In genomic region chr12:108220621-108221020, GRCm38 (mm10) we compare ENCODE assay signal across 10 mouse cellular contexts. TPM values are rescaled to one million over a fixed set of nuclear protein-coding genes. Genes with fewer than 3 reads are reported as not detected.
DNase-seq lines count a peak whose midpoint lies in the region; ATAC-seq and TF ChIP-seq lines count a peak whose summit lies in the region.
"Had no signal": no experiment of that assay in that cellular context is flagged by ENCODE, and none has a peak within 500 bp of the region (broad histone marks: within the 10 kb centered on the region; RNA-seq: fewer than 3 reads in every experiment).

No protein-coding gene starts in this region.

- H3K36me3 ChIP-seq in kidney, adult 2 months (ENCODE audit: control insufficient read depth, insufficient read depth, low read length) = no peaks in the 10 kb centered on the region
- no peaks in the 10 kb centered on the region for H3K36me3 ChIP-seq in embryonic facial prominence, embryonic 15.5 days
- H3K36me3 ChIP-seq in hindbrain, embryonic 16.5 days (ENCODE audit: control insufficient read depth, insufficient read depth, low read length) = no peaks in the 10 kb centered on the region
- no peaks in the 10 kb centered on the region for H3K36me3 ChIP-seq in midbrain, postnatal 0 days (ENCODE audit: insufficient read depth, low read length)

- no peak overlapping the region for H3K4me2 ChIP-seq in embryonic facial prominence, embryonic 15.5 days (replicated peaks)
- H3K4me2 ChIP-seq in hindbrain, embryonic 16.5 days (ENCODE audit: low read length) = no peak overlapping the region
- H3K4me2 ChIP-seq in midbrain, postnatal 0 days (ENCODE audit: low read depth, low read length, poor library complexity, severe bottlenecking) = no peak overlapping the region

- TF ChIP-seq POLR2A in kidney, adult 2 months (IDR thresholded peaks at IDR 0.05; ENCODE audit: low read depth, low read length) = no peak

- DNase-seq in kidney, adult 2 months = peak; percentile 52
- DNase-seq in kidney, postnatal 4 days = no peak
- peak; percentile 49 for DNase-seq in midbrain, postnatal 0 days (ENCODE audit: low spot score)
- DNase-seq in ovary, postnatal 10 days (ENCODE audit: low spot score) = no peak
- DNase-seq in layer of hippocampus, adult 18-20 months (ENCODE audit: low spot score in 2 of 2) = no peak
- no peak for DNase-seq in thymus, postnatal 0 days (ENCODE audit: low spot score)
- DNase-seq: layer of hippocampus, postnatal 36 days; liver, postnatal 0 days had no signal

- H3K27ac ChIP-seq in kidney, adult 2 months (ENCODE audit: insufficient read depth, low read depth, low read length) = no peak overlapping the region
- H3K27ac ChIP-seq in embryonic facial prominence, embryonic 15.5 days (replicated peaks) = peak overlapping the region; percentile 79
- H3K27ac ChIP-seq in hindbrain, embryonic 16.5 days (ENCODE audit: low read depth, low read length) = peak overlapping the region; percentile 58
- no peak overlapping the region for H3K27ac ChIP-seq in midbrain, postnatal 0 days (ENCODE audit: low read depth, low read length)

- H3K4me3 ChIP-seq in kidney, adult 2 months (ENCODE audit: insufficient read depth, low read depth, low read length) = no peak overlapping the region
- no peak overlapping the region for H3K4me3 ChIP-seq in embryonic facial prominence, embryonic 15.5 days (replicated peaks)
- H3K4me3 ChIP-seq in hindbrain, embryonic 16.5 days (ENCODE audit: low read length) = no peak overlapping the region
- H3K4me3 ChIP-seq in midbrain, postnatal 0 days (ENCODE audit: low read depth, low read length) = no peak overlapping the region

- 55% methylated on average over 12 of the region's 12 CpGs for WGBS in kidney, adult 2 months
- WGBS in embryonic facial prominence, embryonic 15.5 days = 71% methylated on average over 12 of the region's 12 CpGs
- WGBS in hindbrain, embryonic 16.5 days = 38% methylated on average over 12 of the region's 12 CpGs
- WGBS in midbrain, postnatal 0 days = 41% methylated on average over 12 of the region's 12 CpGs

- H3K9me3 ChIP-seq in embryonic facial prominence, embryonic 15.5 days (replicated peaks) = no peaks in the 10 kb centered on the region
- H3K9me3 ChIP-seq in hindbrain, embryonic 16.5 days (ENCODE audit: control insufficient read depth, low read length) = no peaks in the 10 kb centered on the region
- no peaks in the 10 kb centered on the region for H3K9me3 ChIP-seq in midbrain, postnatal 0 days (ENCODE audit: low read length)

- ATAC-seq in embryonic facial prominence, embryonic 15.5 days (ENCODE audit: insufficient number of reproducible peaks, low FRiP score, low TSS enrichment, low read depth) = no peak
- peak; percentile 18; the same call in 1 of the 2 replicates for ATAC-seq in hindbrain, embryonic 16.5 days
- no peak for ATAC-seq in midbrain, postnatal 0 days (ENCODE audit: low FRiP score)
- ATAC-seq: liver, postnatal 0 days had no signal

- H3K27me3 ChIP-seq in kidney, adult 2 months (replicated peaks; ENCODE audit: control insufficient read depth, insufficient read depth, low read length) = no peaks in the 10 kb centered on the region
- H3K27me3 ChIP-seq in embryonic facial prominence, embryonic 15.5 days = no peaks in the 10 kb centered on the region
- H3K27me3 ChIP-seq in hindbrain, embryonic 16.5 days (replicated peaks; ENCODE audit: control insufficient read depth, insufficient read depth, low read length) = no peaks in the 10 kb centered on the region
- H3K27me3 ChIP-seq in midbrain, postnatal 0 days (ENCODE audit: insufficient read depth, low read length) = no peaks in the 10 kb centered on the region

- H3K4me1 ChIP-seq in kidney, adult 2 months (ENCODE audit: control insufficient read depth, insufficient read depth, low read length) = no peaks in the 10 kb centered on the region
- peaks cover 80% of the 10 kb centered on the region for H3K4me1 ChIP-seq in embryonic facial prominence, embryonic 15.5 days
- H3K4me1 ChIP-seq in hindbrain, embryonic 16.5 days (ENCODE audit: control insufficient read depth, insufficient read depth, low read depth, low read length) = peaks cover 54% of the 10 kb centered on the region
- H3K4me1 ChIP-seq in midbrain, postnatal 0 days (ENCODE audit: insufficient read depth, low read length) = peaks cover 10% of the 10 kb centered on the region; the same call in 1 of the 2 replicates

- TF ChIP-seq CTCF in kidney, adult 2 months (conservative IDR thresholded peaks at IDR 0.05; ENCODE audit: insufficient read depth, insufficient read length, low read depth, low read length) = no peak
- TF ChIP-seq CTCF in midbrain, postnatal 0 days (IDR thresholded peaks at IDR 0.05) = no peak

- no peak overlapping the region for H3K9ac ChIP-seq in embryonic facial prominence, embryonic 15.5 days
- no peak overlapping the region for H3K9ac ChIP-seq in hindbrain, embryonic 16.5 days (ENCODE audit: low read depth, low read length)
- H3K9ac ChIP-seq in midbrain, postnatal 0 days (replicated peaks; ENCODE audit: low read length, poor library complexity, severe bottlenecking) = no peak overlapping the region
- H3K9ac ChIP-seq: liver, postnatal 0 days had no signal

RNA-seq across cellular contexts. Expression of gene Ccnk, which starts 41.2 kb away (rescaled TPM):
- polyA plus RNA-seq in kidney, adult 2 months (2012; rRNA removed) = 11.4 and 12.6 TPM in 2 replicates
- 3.4 and 4.2 TPM in 2 replicates for polyA plus RNA-seq in embryonic facial prominence, embryonic 15.5 days (2015; fragmentation: Nextera tagmentation; extraction: Ambion mirVana)
- polyA plus RNA-seq in hindbrain, embryonic 16.5 days (2015; fragmentation: Nextera tagmentation; extraction: Ambion mirVana) = 2.2 and 2.6 TPM in 2 replicates
- total RNA-seq in midbrain, postnatal 0 days (2014; rRNA removed) = 12.1 and 27.6 TPM in 2 replicates
- 2.1 and 2.2 TPM in 2 replicates for polyA plus RNA-seq in midbrain, postnatal 0 days (2015; fragmentation: Nextera tagmentation; extraction: Ambion mirVana)
- 10 to 100 TPM; 31.6 to 34.3 TPM for total RNA-seq in layer of hippocampus, adult 18-20 months (2021)
- polyA plus RNA-seq in thymus, postnatal 0 days (2015; fragmentation: Nextera tagmentation; extraction: Ambion mirVana) = 4.0 and 4.7 TPM in 2 replicates

RNA-seq across cellular contexts. Expression of gene Setd3, which starts 41.5 kb away (rescaled TPM):
- polyA plus RNA-seq in kidney, adult 2 months (2012; rRNA removed) = 32.5 and 38.5 TPM in 2 replicates
- polyA plus RNA-seq in embryonic facial prominence, embryonic 15.5 days (2015; fragmentation: Nextera tagmentation; extraction: Ambion mirVana) = 85.5 and 86.0 TPM in 2 replicates
- 93.6 and 97.6 TPM in 2 replicates for polyA plus RNA-seq in hindbrain, embryonic 16.5 days (2015; fragmentation: Nextera tagmentation; extraction: Ambion mirVana)
- 74.6 and 95.5 TPM in 2 replicates for total RNA-seq in midbrain, postnatal 0 days (2014; rRNA removed)
- polyA plus RNA-seq in midbrain, postnatal 0 days (2015; fragmentation: Nextera tagmentation; extraction: Ambion mirVana) = 88.1 and 91.2 TPM in 2 replicates
- total RNA-seq in layer of hippocampus, adult 18-20 months (2021) = 100 to 1,000 TPM; 155 to 162 TPM
- 82.6 and 83.6 TPM in 2 replicates for polyA plus RNA-seq in thymus, postnatal 0 days (2015; fragmentation: Nextera tagmentation; extraction: Ambion mirVana)

RNA-seq across cellular contexts. Expression of gene Ccdc85c, which starts 54.6 kb away (rescaled TPM):
- 15.7 and 19.4 TPM in 2 replicates for polyA plus RNA-seq in kidney, adult 2 months (2012; rRNA removed)
- polyA plus RNA-seq in embryonic facial prominence, embryonic 15.5 days (2015; fragmentation: Nextera tagmentation; extraction: Ambion mirVana) = 4.6 and 5.1 TPM in 2 replicates
- 7.5 and 10.2 TPM in 2 replicates for polyA plus RNA-seq in hindbrain, embryonic 16.5 days (2015; fragmentation: Nextera tagmentation; extraction: Ambion mirVana)
- 69.1 and 89.6 TPM in 2 replicates for total RNA-seq in midbrain, postnatal 0 days (2014; rRNA removed)
- 16.6 and 19.9 TPM in 2 replicates for polyA plus RNA-seq in midbrain, postnatal 0 days (2015; fragmentation: Nextera tagmentation; extraction: Ambion mirVana)
- total RNA-seq in layer of hippocampus, adult 18-20 months (2021) = 10 to 100 TPM; 66.1 to 72.5 TPM
- polyA plus RNA-seq in thymus, postnatal 0 days (2015; fragmentation: Nextera tagmentation; extraction: Ambion mirVana) = 11.3 and 13.6 TPM in 2 replicates

Comparison
In these comparisons a context has a peak if more than half of its experiments do, and no peak if none do; other contexts are left out.
1. DNase-seq: peak in kidney, adult 2 months (single experiment) and midbrain, postnatal 0 days (single experiment); none in kidney, postnatal 4 days (0 of 2), ovary, postnatal 10 days (single experiment), layer of hippocampus, adult 18-20 months (0 of 2) and thymus, postnatal 0 days (single experiment).
2. H3K27ac ChIP-seq: peak in embryonic facial prominence, embryonic 15.5 days (single experiment) and hindbrain, embryonic 16.5 days (single experiment); none in kidney, adult 2 months (single experiment) and midbrain, postnatal 0 days (single experiment).